Mouse (Mus musculus) testis, adult 2 months (tissue): ENCODE results near the gene Arhgef18.

Experiments
- CTCF ChIP-seq: fragments of 200-500 bp; IDR thresholded peaks from 2 replicates; pipeline ENCODE4 v1.5.1; 2012; ENCODE audit warnings: low read depth, mild to moderate bottlenecking, inconsistent platforms, low read length, moderate library complexity; ENCODE audit not compliant: control insufficient read depth, insufficient read depth, insufficient replicate concordance
- POLR2A ChIP-seq: fragments of 200-500 bp; IDR thresholded peaks from 2 replicates; pipeline ENCODE4 v1.6.1; 2012; ENCODE audit warnings: low read depth, mild to moderate bottlenecking, inconsistent platforms, low read length, moderate library complexity; ENCODE audit not compliant: control insufficient read depth

DNA sequence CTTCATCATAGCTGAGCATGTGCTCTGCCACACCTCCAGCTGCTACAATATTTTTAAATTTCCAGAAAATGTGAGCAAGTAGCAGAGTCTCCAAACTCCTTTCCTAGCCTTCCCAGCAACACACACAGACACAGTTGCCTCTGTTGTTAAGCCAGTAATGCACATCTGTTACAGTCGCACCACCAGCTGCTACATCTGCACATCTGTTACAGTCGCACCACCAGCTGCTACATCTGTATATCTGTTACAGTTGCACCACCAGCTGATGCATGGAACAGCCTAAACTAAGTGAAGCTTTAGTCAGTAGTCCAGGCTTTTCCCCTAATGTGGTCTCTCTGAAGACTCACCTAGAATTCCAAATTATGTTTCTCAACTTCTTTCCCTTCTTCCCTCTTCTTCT is 35.6 kb downstream of the Arhgef18 start:
- no peak for TF ChIP-seq CTCF
- no peak for TF ChIP-seq POLR2A
